Mouse (Mus musculus) layer of hippocampus, postnatal 10 days (tissue): ENCODE results near the gene Odc1. TPM values are rescaled to one million over a fixed set of nuclear protein-coding genes. Genes with fewer than 3 reads are reported as not detected.

Source experiments
- DNase-seq, 2 experiments: peaks; one replicate each; pipeline ENCODE4 v3.0.0; 2021; ENCODE audit warnings: low spot score in 2 of 2
- total RNA-seq, 2 experiments: library from RNA; stranded (reverse); gene quantifications; 2 replicates each; pipeline ENCODE4 v1.2.3; 2021

Gene Odc1
- total RNA-seq, 2 experiments from 2014 or later = 92.5 to 94.8 TPM

DNA sequence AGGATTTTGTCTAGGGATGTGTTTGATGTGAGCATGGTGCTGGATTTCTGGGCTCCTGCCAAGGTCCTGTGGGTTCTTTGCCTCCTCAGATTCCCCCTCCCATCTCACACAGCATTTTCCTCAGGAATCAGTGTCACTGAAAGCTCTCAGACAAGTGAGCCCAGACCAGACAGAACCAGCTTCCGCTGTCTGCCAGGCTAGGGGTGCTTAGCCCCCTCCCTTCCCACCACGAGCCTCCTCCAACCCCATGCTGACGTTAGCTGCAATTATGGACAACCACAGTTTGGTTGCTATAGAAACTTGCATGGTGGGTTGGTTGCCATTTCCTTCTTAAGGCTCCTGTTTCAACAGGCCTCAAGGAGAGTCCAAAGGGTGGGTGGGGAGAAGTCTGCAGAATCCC is 39.3 kb downstream of the Odc1 start:
- no peak for DNase-seq

GRCm38 (mm10) chr12:17586011-17586410 is 41.4 kb downstream of the Odc1 start:
- DNase-seq = no peak

- no peak for DNase-seq
These were observed 43.8 kb downstream of the Odc1 start for GRCm38 (mm10) chr12:17588436-17588835.

DNA sequence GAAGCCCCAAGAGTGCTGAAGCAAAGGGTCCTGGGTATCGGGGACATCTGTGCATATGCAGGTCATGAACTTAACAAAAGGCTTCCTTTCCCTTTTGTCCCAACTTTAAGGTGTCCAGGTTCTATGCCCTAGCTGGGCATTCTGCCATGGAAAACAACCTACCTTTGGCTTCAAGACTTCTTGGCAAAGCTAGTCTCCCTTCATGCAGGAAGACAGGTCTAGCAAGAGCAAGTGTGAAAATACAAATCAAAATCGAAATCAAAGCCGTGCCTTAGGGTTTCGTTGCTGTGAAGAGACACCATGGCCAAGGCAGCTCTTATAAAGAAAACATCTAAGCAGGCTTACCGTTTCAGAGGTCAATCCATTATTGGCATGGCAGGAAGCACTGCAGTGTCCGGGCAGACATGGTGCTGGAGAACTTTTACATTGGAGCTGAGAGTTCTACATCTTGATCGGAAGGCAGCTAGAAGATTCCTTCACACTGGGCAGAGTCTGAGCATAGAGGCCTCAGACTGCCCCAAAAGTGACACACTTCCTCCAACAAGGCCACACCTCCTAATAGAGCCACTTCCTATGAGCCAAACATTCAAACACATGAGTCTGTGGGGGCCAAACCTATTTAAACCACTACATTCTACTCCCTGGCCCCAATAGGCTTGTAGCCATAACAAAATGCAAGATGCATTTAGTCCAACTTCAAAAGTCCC is 44.5 kb downstream of the Odc1 start:
- DNase-seq = no peak

DNA sequence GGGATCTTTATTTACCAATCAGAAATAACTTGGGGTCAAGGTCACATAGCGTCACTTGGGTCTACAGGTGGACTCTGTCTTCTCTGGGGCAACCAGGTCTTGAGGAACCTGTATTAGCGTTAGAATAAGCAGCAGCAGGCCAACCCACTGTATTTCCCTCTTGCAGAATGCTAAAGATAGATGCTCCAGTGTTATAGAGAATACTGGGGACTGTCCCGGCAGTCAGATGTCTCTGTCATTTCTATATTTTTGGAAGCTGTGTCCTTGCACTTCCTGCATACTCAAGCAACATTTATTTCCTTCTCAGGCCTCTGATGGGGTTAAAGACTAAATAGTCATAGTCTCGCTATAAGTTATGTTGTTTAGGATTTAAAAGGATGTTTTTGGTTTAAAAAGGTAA is 46.7 kb downstream of the Odc1 start:
- DNase-seq = no peak

- DNase-seq = no peak
These were observed 49.4 kb downstream of the Odc1 start for GRCm38 (mm10) chr12:17593956-17594355.

DNA sequence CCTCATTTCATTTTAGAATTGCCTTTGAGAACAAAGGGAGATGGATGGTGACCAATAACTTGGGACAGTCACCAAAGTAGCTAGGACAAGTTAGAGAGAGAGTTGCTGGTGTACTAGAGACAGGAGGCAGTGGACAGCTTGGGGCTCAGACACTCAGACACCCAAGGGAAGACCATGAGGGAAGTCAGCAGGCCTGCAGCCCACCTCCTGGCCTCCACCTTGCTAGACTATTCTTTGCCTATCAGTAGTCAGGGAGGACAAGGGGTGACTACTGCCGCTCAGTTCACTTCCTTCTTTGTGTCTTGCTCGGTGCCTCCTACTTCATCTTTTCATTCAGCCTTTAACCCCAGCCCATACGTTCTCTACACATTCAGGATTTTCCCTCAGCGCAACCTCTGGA is 50.1 kb downstream of the Odc1 start:
- DNase-seq = no peak

DNA sequence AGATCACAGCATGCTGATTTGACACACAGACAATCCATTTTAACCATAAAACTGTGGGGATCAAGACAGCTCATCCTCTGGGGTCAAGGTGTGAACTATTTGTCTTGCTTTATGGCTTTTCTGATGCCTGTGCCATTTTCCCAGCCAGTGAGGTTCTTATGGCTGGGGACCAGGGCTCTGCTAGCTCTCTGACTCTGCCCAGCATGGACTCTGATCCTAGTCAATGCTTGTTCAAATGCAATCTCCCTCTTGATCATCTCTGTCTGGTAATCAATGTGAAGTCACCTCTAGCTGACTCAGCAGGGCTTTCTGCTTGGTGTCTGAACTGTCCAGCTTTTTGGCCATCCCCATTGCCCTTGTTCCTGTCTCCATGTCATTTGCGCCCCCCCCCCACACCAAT is 50.6 kb downstream of the Odc1 start:
- no peak for DNase-seq

Other genes starting within 250 kb of the Odc1 start
- gene Atp6v1c2, start 215.4 kb upstream of the Odc1 start, total RNA-seq = 1 to 10 TPM; 2.6 to 4.0 TPM
- gene Nol10, start 196.3 kb upstream of the Odc1 start, total RNA-seq = 10 to 100 TPM; 22.7 to 22.8 TPM
- 10 to 100 TPM; 41.4 to 44.5 TPM for gene Hpcal1, start 146.1 kb downstream of the Odc1 start, total RNA-seq